Mouse (Mus musculus) heart, adult 18-20 months (tissue): ENCODE data around the gene Zfp12. TPM values are rescaled to one million over a fixed set of nuclear protein-coding genes. Genes with fewer than 3 reads are reported as not detected.

Source experiments
- DNase-seq, 2 experiments: peaks; one replicate each; pipeline ENCODE4 v3.0.0; 2021 to 2022; ENCODE audit warnings: mixed read lengths in 1 of 2
- total RNA-seq, 2 experiments: library from RNA; stranded (reverse); gene quantifications; 2 replicates each; pipeline ENCODE4 v1.2.3; 2021

Zfp12 gene
- total RNA-seq, 2 experiments from 2014 or later: 8.3 to 9.6 TPM

DNA sequence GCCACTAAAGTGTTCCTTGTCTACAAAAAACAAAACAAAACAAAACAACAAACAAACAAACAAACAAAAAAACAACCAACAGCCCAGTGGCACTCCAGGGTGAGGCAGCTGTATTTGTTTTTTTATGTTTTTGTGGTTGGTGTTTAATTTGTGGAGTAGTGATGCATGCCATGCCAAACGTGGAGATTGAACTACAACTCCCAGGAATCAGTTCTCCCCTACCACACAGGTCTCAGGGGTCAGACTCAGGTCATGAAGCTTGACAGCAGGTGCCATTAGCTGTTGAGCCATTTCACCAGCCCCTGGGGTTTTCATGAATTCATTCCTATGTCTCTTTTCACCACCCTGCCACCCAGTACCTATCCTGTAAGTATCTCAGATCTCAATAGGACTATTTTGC is 30.4 kb downstream of the Zfp12 start:
- DNase-seq: no peak

GRCm38 (mm10) chr5:143266794-143267193 is 31.8 kb downstream of the Zfp12 start:
- DNase-seq: no peak

GRCm38 (mm10) chr5:143268985-143269362 is 34.0 kb downstream of the Zfp12 start:
- DNase-seq: no peak

DNA sequence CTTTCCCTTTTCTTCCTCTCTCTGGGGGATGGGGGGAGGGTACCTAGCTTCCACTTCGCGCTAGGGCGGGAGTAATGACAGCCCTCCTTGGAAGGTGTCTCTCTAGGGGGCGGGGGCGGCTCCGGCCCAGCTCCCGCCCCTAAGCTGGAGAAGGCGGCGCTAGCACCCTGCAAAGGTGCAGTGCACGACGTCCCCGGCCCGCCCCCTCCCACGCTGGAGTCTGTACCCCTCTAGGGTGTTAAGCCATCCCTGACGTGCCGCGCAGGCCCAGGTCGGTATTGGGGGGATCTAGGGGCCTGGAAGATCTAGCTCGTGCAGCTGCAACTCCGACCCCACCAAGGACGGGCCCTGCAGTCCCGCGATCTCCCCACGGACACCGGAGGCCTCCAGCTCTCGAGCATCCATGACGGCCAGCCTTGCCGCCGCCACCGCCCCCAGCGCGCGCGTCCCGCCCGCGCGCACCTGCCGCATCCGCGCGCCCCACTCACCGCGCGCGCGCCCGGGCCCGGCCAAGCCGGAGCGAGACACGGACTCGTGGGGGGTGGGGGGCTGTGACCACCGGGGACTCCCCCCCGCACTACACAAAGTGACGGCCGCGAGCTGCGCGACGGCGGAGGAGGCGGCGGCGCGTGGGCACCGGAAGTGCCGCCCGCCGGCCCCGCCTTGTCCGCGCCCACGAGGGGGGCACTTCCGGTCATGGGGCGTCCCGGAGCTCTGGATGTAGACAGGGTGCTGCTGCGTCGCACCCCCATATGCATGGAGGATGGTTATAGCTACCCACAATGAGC is 34.6 kb downstream of the Zfp12 start, which contains the start of gene Zfp316:
Gene Zfp316 (minus strand): TSS at position 660 of the 788 bp plus-strand sequence.
- DNase-seq: peak; percentile 79 to 80

DNA sequence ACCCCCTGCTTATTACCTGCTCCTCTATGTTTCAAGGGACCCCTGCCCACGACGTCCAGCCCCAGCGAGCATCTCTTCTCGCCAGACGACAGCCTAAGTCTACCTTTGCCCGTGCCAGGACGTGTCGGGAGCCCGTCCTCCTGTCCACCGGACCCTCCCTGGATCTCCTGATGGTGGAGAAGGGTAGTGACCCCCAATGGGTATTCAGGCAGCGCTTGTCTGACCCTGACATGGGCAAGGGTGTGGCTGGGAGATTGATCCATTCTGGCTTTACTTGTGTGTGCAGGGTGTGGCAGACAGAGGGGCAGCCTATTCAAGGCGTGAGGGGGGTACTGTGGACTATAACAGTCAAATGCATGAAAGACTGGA is 35.2 kb downstream of the Zfp12 start:
- no peak for DNase-seq

DNA sequence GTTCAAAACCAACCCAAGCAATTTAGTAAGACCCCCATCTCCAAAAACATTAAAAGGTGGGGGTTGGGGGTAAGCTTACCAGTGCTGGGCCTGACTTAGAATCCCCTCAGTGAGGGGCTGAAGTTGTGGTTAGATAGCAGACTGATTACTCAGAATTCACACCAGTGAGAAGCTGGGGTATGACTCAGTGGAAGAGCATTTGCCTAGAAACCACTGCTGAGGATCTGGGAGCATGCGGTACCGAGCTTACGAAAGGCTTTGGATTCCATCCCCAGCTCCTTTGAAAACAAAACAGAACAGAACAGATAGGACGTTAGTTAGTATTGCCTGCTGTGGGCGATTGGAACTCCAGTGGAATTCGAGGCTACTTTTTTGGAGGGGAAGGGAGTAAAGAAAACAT is 36.7 kb downstream of the Zfp12 start:
- peak in 1 of 2 experiments; percentile 31 for DNase-seq

GRCm38 (mm10) chr5:143272108-143272507 is 37.1 kb downstream of the Zfp12 start:
- DNase-seq: no peak

DNA sequence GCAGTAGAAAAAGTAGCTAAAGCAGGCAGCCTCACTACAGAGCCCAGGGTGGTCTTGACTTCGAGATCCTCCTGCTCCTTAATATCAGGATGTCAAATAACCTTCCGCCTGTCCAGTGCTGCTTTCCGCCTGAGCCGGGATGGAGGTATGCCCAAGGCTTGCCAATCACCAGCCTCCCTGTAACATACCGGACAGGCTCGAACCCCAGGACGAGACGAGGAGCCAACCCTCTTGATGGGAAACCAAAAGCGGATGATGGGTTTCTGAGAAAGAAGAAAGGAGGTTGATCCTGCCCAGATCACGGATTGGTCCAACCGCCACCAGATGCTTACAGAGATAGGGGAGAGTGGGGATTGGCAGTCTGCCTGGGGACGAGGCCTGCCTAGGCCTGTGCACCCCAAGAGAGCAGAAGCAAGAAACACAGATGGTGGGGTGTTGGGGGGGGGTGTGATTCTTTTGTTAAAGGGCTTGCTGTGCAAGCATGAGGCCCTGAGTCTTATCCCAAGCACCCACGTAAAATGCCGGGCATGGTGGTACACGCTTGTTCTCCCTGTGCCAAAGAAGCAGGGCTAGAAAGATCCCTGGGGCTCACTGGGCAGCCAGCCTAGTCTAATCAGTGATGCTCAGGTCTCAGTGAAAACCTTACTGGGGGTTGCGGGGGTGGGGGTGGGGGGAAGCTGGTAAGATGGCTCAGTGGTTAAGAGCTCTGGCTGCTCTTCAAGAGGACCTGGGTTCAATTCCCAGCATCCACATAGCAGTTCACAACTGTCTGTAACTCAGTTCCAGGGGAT is 37.8 kb downstream of the Zfp12 start:
- no peak for DNase-seq

DNA sequence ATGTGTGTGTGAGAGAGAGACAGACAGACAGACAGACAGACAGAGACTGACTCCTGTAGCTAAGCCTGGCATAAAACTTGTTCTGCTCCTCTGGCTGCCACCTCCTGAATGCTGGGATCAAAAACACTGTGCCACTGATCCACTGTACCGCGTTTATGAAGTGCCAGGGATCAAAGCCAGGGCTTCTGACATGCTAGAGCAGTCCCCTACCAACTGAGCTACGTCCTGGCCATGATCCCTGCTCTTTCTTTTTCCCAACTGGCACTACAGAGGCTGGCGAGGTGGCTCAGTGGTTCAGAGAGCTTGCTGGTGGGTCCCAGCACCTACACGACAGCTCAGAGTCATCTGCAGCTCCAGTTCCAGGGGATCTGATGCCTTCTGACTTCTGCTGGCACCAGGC is 40.8 kb downstream of the Zfp12 start:
- no peak for DNase-seq

DNA sequence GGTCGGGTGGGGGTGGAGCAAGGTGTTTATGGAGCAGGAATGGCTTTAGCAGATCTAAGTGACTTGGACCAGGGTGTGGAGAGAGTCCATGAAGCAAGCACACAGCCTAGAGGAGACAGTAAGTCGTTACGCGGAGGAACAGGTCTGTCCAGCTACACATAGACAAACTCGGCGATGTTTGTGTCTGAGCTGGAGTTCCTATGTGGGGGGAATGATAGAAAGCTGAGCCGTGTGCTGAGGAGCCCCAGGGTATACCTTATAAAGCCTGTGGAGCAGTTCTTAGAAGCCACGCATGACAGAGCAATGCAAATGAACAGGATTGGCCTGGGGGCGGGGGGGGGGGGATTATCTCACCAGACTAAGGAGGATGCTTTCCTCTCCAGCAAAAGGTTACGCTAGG is 44.3 kb downstream of the Zfp12 start:
- DNase-seq: no peak

DNA sequence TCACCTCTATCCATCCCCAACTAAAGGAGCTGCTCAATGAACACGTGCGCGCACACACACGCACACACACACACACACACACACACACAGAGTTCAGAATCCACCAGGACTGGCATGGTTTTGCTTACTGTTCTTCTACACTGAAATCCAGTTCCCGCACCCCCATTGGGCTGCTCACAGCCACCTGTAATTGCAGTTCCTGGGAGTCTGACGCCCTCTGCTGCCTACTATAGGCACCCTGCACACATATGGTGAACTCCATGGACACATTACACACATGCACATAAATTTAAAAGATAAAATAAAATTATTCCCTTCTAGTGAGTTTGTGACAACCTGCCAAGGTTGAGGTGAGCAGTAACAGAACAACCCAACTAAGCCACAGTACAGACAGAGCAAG is 49.8 kb downstream of the Zfp12 start:
- no peak for DNase-seq

DNA sequence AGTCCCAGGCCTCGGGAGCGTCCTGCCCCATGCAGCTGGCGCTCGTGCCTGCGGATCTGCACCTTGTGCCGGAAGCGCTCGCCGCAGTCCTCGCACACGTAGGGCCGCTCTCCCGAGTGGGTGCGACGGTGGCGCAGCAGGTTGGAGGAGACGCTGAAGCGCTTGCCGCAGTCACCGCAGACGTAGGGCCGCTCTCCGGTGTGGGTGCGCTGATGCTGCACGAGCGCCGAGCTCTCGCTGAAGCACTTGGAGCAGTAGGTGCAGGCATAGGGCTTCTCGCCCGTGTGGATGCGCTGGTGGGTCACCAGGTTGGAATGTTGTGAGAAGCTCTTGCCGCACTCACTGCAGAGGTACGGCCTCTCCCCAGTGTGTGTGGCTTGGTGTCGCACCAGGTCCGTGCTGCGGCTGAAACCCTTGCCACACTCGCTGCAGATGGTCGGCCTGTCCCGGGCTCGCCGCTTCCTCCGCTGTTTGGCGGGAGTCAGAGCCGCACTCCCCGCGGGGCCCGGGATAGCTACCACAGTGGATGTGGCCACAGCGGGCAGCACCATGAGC is 52.9 kb downstream of the Zfp12 start:
- no peak for DNase-seq

DNA sequence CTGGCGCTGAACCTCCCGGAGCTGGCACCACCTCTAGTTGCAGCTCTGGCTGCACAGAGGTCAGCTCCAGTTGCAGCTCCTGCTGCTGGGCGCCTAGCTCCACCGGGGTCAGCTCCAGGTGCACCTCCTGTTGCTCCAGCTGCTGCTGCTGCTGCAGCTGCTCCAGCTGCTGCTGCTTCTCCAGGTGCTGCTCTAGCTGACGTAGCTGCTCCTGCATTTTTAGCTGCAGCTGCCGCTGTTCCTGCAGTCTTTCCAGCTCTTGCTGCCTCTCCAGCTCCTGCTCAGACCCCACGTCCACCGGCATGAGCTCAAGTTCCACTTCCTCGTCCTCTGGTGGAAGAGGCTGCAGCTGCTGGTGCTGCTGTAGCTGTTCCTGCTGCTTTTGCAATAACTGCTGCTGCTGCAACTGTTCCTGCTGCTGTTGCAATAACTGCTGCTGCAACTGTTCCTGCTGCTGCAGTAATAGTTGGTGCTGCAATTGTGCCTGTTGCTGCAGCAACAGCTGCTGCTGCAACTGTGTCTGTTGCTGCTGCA is 53.5 kb downstream of the Zfp12 start:
- DNase-seq: no peak

- DNase-seq: no peak
Measured at GRCm38 (mm10) chr5:143289299-143289698, 54.3 kb downstream of the Zfp12 start.

GRCm38 (mm10) chr5:143292879-143293278 is 57.9 kb downstream of the Zfp12 start:
- DNase-seq: no peak

DNA sequence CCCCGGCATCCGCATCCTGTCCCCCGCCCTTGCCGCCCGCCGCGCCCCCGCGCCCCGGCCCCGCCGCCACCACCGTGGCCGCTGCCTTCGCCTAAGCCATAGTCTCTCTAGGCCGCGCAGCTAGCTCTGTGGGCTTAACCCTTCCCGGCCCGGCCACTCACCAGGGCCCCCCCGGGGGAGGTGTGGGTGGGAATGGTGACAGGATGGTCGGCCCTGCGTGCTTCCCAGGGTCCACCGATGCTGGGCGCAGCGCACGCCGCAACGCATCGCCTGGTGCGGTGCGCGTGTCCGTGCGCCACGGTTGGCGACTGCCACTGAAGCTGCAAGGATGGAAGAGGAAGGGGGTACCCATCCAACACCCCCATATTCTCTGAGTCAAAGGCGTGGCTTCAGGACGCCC is 58.4 kb downstream of the Zfp12 start, which contains the start of gene Zfp853:
Gene Zfp853 (minus strand): TSS at position 220 of the 400 bp plus-strand sequence.
- no peak for DNase-seq

GRCm38 (mm10) chr5:143294862-143295261 is 59.9 kb downstream of the Zfp12 start:
- no peak for DNase-seq

DNA sequence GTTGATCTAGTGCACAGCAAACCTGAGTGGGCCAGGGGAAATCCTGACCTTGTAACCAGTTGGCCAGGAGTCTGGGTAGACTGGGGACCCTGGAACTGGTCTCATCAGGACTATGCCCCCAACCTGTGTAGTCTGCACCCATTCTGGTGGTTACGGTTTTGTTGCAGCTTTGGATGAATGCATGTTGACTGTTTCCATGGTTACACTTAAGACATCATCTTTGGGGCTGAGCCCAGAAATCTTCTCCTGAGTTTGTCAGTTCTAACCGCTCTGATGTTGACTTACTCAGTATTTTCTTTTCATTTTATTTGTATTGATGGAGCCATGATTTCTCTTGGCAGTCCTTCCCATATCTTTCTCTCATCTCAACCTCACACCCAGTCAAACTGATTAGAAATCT is 60.4 kb downstream of the Zfp12 start:
- no peak for DNase-seq

DNA sequence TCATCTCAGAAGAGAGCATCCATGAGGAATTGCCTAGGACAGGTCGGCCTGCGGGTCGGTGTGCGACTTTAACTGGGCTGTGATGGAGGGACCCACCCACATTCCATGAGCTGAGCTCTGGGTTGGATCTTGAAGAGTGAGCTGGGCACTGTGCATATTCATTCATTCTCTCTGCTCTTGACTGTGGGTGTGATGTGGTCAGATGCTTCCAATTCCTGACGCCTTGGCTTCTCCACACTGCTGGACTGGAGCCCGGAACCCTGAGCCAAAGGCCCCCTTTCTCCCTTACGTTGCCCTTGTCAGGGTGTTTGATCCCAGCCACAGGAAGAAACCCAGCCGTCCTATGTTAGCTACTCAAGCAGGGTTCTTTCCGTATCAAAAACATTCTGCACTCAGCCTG is 63.0 kb downstream of the Zfp12 start:
- DNase-seq: no peak

DNA sequence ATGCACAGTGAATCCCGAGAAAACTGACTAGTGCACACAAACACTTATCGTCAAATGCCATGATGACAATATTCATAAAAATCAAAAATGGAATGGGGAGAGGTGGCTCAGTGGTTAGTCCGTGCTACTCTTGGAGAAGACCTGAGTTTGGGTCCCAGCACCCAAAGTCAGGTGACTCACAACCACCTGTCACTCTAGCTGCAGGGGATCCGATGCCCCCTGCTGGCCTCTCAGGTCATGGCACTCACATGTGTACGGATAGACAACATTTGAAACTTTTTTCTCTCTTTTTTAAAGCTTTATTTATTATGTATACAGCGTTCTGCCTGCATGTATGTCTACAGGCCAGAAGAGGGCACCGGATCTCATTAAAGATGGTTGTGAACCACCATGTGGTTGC is 63.4 kb downstream of the Zfp12 start:
- no peak for DNase-seq
